Mouse (Mus musculus) stomach, postnatal 0 days (tissue): ENCODE data around the gene Acp4. TPM values are rescaled to one million over a fixed set of nuclear protein-coding genes. Genes with fewer than 3 reads are reported as not detected.
A peak's percentile ranks its signal among the peaks of the same experiment; 100 is the strongest.
"Not testable (repeated sequence)": the region's sequence is repeated elsewhere in the genome, so short reads cannot be mapped to it uniquely, and the experiment has no call there.

ENCODE experiments used
- ATAC-seq: fragments of 200-750 bp; cut with Nextera tagmentation; 2 replicates; pipeline ENCODE4 v1.8.0; 2017; ENCODE audit not compliant: low FRiP score, low TSS enrichment
- DNase-seq: peaks from one replicate; pipeline ENCODE4 v3.0.0-alpha.2; 2016; ENCODE audit warnings: low spot score
- H3K27ac ChIP-seq: fragments of 300-500 bp; sonication (generic); replicated peaks from 2 replicates; pipeline ENCODE4 v1.5.1; 2014; ENCODE audit warnings: mild to moderate bottlenecking, control low read depth
- H3K27me3 ChIP-seq: fragments of 300-500 bp; sonication (generic); 2 replicates; pipeline ENCODE4 v1.6.1; 2014; ENCODE audit warnings: low read length; ENCODE audit not compliant: control insufficient read depth, insufficient read depth
- H3K36me3 ChIP-seq: fragments of 300-500 bp; sonication (generic); 2 replicates; pipeline ENCODE4 v1.6.1; 2014; ENCODE audit warnings: low read length, mixed read lengths; ENCODE audit not compliant: control insufficient read depth, insufficient read depth
- H3K4me1 ChIP-seq: fragments of 300-500 bp; sonication (generic); replicated peaks from 2 replicates; pipeline ENCODE4 v1.6.1; 2014; ENCODE audit warnings: antibody characterized with exemption; ENCODE audit not compliant: control insufficient read depth, insufficient read depth
- H3K4me2 ChIP-seq: fragments of 300-500 bp; sonication (generic); replicated peaks from 2 replicates; pipeline ENCODE4 v1.6.1; 2014; ENCODE audit warnings: low read depth, mild to moderate bottlenecking, control low read depth, moderate library complexity
- H3K4me3 ChIP-seq: fragments of 300-500 bp; sonication (generic); 2 replicates; pipeline ENCODE4 v1.5.1; 2014; ENCODE audit warnings: low read depth, low read length, control low read depth
- H3K9ac ChIP-seq: fragments of 300-500 bp; sonication (generic); 2 replicates; pipeline ENCODE4 v1.6.1; 2014; ENCODE audit warnings: mild to moderate bottlenecking, low read length, control low read depth, mixed read lengths
- H3K9me3 ChIP-seq: fragments of 300-500 bp; sonication (generic); 2 replicates; pipeline ENCODE4 v1.6.1; 2016; ENCODE audit warnings: low read length; ENCODE audit not compliant: control insufficient read depth
- CTCF ChIP-seq: IDR thresholded peaks from 2 replicates; pipeline ENCODE4 v1.5.1; 2016; ENCODE audit warnings: antibody characterized with exemption, low read depth, mild to moderate bottlenecking, moderate library complexity
- EP300 ChIP-seq: optimal IDR thresholded peaks from 2 replicates; pipeline ENCODE3; 2016; ENCODE audit warnings: antibody characterized with exemption
- WGBS: fragments of 180-500 bp; shearing (Covaris S2); extraction: QIAGEN DNeasy Blood & Tissue Kit; methylation state at CpG from one replicate; pipeline ENCODE4 v1.1.7; 2014; 5-methylcytosine and 5-hydroxymethylcytosine counted together
- polyA plus RNA-seq: library from polyadenylated mRNA; unstranded; fragments of >200 nt; fragmentation: Nextera tagmentation; extraction: Ambion mirVana; gene quantifications from 2 replicates; pipeline ENCODE4 v1.2.1, GENCODE M21; 2015

The Acp4 gene
- polyA plus RNA-seq, 1 experiment from 2014 or later, result not detected

DNA sequence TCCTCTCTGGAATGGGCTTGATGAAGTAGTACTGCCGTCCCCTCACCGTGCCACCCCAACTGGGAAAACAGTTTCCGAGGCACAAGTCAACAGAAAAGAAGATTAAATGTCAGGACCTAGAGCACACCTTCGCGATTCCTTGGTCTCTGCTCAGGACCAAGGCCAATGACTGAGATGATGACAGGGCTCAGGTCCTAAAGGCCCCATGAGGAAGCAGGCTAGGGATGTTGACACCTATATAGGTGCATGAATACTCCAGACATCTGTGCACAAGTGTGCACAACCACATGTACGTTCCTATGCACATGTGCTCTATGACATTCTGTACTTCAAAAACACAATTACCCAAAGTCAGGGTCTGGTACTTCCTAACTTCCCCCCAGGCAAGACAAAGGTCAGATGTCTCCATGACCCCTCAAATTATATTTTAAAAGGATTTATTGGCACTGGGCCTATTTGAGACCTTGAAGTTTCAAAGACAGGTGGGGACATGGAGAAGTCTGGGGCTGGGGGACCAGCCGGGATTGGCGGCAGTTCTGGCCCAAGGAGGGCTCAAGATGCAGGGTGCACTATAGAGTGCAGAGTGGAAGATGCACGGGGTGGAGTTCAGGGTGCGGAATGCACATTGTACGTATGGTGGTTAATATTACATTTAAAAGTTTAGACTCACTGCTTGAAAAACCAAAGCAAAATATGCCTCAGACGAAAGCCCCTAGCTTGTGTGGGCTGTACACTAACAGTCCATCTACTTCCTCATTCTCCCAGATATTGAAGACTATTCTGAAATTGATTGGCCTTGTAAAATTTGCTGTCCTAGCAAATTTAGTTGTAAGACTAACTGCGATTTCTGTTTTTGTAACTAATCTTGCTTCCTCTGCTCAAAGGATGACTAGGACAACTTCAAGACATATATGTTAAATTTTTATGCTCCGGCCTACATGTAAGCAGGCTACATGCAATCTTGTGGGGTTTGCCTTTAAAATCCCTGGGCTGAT lies 46.5 kb upstream of the Acp4 start:
- Histone ChIP-seq H3K4me2 (peak overlapping the region; percentile 86), H3K4me3 (peak overlapping the region; percentile 59), H3K27ac (peak overlapping the region; percentile 92), H3K4me1 (no peaks in the 10 kb centered on the region), H3K9ac (peak overlapping the region; percentile 85), H3K27me3 (no peaks in the 10 kb centered on the region), H3K9me3 (no peaks in the 10 kb centered on the region), H3K36me3 (no peaks in the 10 kb centered on the region)
- WGBS, result 83% methylated on average over 14 of the region's 14 CpGs
- no peak for DNase-seq
- no peak for ATAC-seq
- no peak for TF ChIP-seq EP300
- no peak for TF ChIP-seq CTCF

DNA sequence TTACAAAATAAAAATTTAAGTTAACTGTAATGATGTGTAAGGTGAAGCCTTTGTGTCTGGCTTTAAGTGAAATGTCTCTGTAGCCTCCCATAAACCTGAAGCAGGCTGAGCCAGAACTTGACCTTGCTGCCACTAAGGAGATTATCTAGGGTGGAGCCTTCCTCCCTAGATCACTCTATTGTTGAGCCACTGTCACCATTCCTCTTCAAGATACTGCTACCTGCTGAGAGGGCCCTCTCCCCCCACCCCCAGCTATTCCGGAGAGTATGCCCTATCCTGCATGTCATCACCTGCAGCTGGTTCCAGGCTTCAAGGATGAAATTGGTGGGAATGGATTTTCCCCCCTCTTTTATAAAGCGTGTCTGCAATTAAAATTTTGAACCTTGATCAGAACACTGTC lies 40.3 kb upstream of the Acp4 start:
- H3K9me3 ChIP-seq, H3K4me3 ChIP-seq, H3K27me3 ChIP-seq, DNase-seq, ATAC-seq, H3K4me2 ChIP-seq, H3K27ac ChIP-seq, H3K36me3 ChIP-seq, H3K4me1 ChIP-seq, H3K9ac ChIP-seq: not testable (repeated sequence)
- 89% methylated on average over 2 of the region's 2 CpGs for WGBS

DNA sequence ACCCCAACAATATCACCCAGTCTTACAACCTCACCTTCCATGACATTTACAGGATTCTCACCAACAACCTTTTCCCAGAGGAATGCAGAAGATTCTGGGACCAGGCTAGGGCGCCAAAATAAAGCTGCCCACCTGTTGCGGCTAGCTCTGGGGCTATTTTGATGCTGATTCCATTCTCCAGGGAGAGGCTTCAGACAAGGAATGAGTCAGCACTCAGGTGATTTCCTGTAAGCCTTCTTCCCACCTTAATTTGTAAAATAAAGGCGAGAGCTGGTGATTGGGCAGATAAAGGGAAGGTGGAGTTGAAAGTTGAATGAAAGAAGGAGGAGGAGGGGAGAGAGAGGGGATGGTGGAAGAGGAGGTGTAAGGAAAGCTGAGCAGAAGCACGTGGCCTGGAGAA lies 34.2 kb upstream of the Acp4 start:
- no peaks in the 10 kb centered on the region for H3K36me3 ChIP-seq
- H3K27ac ChIP-seq, result no peak overlapping the region
- H3K9ac ChIP-seq, result no peak overlapping the region
- DNase-seq (no peak), ATAC-seq (no peak)
- H3K27me3 ChIP-seq, result no peaks in the 10 kb centered on the region
- H3K4me1 ChIP-seq, result no peaks in the 10 kb centered on the region
- 52% methylated on average over 4 of the region's 4 CpGs for WGBS
- no peaks in the 10 kb centered on the region for H3K9me3 ChIP-seq
- no peak overlapping the region for H3K4me2 ChIP-seq
- no peak overlapping the region for H3K4me3 ChIP-seq
- no peak for TF ChIP-seq CTCF

DNA sequence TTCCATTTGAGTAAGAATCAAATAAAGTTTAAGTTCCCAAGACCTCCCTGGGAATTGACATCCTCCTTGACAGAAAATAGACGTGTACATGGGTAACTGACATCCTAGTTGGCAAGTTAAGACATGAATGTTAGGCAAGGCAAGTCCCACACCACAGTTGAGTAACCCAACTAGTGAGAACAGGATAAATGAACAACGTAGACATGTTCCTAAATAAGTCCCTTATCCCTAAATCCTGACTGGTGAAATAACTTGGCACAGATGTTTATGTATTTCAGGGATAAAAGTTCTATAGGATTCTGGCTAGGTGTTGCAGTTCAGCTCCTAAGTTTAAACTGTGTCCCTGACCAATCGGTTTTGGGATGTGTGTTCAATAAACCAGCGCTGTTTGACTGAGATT lies 33.8 kb upstream of the Acp4 start:
- WGBS, result 60% methylated on average over 4 of the region's 4 CpGs
- DNase-seq (no peak), ATAC-seq (no peak)
- H3K4me2 ChIP-seq, result no peak overlapping the region
- no peak overlapping the region for H3K4me3 ChIP-seq
- no peak overlapping the region for H3K27ac ChIP-seq
- no peaks in the 10 kb centered on the region for H3K9me3 ChIP-seq
- no peaks in the 10 kb centered on the region for H3K4me1 ChIP-seq
- TF ChIP-seq CTCF (no peak), EP300 (no peak)
- H3K9ac ChIP-seq, result no peak overlapping the region
- H3K27me3 ChIP-seq, result no peaks in the 10 kb centered on the region
- H3K36me3 ChIP-seq, result no peaks in the 10 kb centered on the region

DNA sequence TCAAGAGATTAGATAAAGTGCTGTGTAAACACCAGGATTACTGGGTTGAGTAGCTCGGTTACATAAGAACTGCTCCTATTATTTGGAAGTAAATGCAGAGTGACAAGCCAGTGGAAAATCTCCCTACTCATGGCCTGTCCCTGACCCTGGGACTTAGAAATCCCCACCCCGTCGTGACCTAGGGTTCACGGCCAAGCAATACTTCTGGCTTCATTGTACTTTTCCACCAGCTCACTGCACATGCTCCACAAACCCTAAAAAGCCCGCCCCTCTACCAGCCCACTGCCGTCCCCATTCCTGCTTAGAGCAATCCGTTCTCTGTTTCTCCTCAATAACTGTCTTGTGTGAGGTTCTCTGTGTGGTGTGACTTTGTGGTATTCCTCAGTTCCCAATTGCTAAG lies 30.6 kb upstream of the Acp4 start:
- H3K27me3 ChIP-seq, result no peaks in the 10 kb centered on the region
- no peak for TF ChIP-seq EP300
- no peak for TF ChIP-seq CTCF
- no peaks in the 10 kb centered on the region for H3K36me3 ChIP-seq
- 38% methylated on average over 7 of the region's 7 CpGs for WGBS
- no peaks in the 10 kb centered on the region for H3K9me3 ChIP-seq
- ATAC-seq (0 out of 2 replicates have a peak, but pooled peaks have one; percentile 8), DNase-seq (no peak)
- no peaks in the 10 kb centered on the region for H3K4me1 ChIP-seq
- no peak overlapping the region for H3K9ac ChIP-seq
- no peak overlapping the region for H3K4me3 ChIP-seq
- no peak overlapping the region for H3K4me2 ChIP-seq
- no peak overlapping the region for H3K27ac ChIP-seq

DNA sequence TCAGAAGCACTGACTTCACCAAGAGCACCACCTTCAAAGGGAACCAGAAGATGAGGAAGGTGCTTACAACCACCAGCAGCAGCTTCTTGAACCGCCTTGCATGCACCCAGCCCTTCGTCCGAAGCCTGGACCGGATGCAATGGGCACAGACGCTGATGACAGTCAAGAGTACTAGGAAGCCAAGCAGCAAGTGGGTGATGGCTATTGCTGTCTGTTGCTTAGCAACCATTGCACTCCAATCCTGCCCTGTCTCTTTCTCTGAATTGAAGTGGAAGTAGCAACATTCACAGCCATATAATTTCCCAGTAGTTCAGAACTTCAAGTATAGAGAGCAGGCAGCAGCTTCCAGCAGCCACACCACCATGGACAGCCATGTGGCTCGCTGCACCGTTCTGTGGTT lies 24.4 kb upstream of the Acp4 start:
- Histone ChIP-seq H3K4me3 (no peak overlapping the region), H3K27me3 (0 out of 2 replicates have a peak, but pooled peaks cover 2% of the 10 kb centered on the region), H3K9ac (no peak overlapping the region), H3K27ac (no peak overlapping the region), H3K9me3 (no peaks in the 10 kb centered on the region), H3K36me3 (no peaks in the 10 kb centered on the region), H3K4me1 (no peaks in the 10 kb centered on the region), H3K4me2 (no peak overlapping the region)
- ATAC-seq (no peak), DNase-seq (no peak)
- no peak for TF ChIP-seq EP300
- TF ChIP-seq CTCF, result no peak
- 84% methylated on average over 7 of the region's 7 CpGs for WGBS
